In genomic region chr4:116405955-116406351, GRCm38 (mm10) we compare ENCODE assay signal across 8 mouse cellular contexts. TPM values are rescaled to one million over a fixed set of nuclear protein-coding genes. Genes with fewer than 3 reads are reported as not detected.
DNase-seq lines count a peak whose midpoint lies in the region; ATAC-seq and TF ChIP-seq lines count a peak whose summit lies in the region.

No protein-coding gene starts in this region.

- no peaks in the 10 kb centered on the region for H3K36me3 ChIP-seq in heart, embryonic 15.5 days
- H3K36me3 ChIP-seq in heart, embryonic 10.5 days = no peaks in the 10 kb centered on the region
- no peaks in the 10 kb centered on the region for H3K36me3 ChIP-seq in forebrain, postnatal 0 days (ENCODE audit: insufficient read depth)
- H3K36me3 ChIP-seq in midbrain, embryonic 11.5 days (ENCODE audit: control insufficient read depth, insufficient read depth, low read length) = no peaks in the 10 kb centered on the region

- TF ChIP-seq CTCF in forebrain, postnatal 0 days (IDR thresholded peaks at IDR 0.05; ENCODE audit: low read depth) = no peak

- H3K9ac ChIP-seq in heart, embryonic 15.5 days = 0 out of 2 replicates have a peak overlapping the region, but pooled peaks have one; percentile 25
- H3K9ac ChIP-seq in forebrain, postnatal 0 days = peak overlapping the region; percentile 80
- peak overlapping the region; percentile 37; the same call in 1 of the 2 replicates for H3K9ac ChIP-seq in midbrain, embryonic 11.5 days (ENCODE audit: low read length)

- H3K27ac ChIP-seq in heart, embryonic 15.5 days = peak overlapping the region; percentile 25; the same call in 1 of the 2 replicates
- no peak overlapping the region for H3K27ac ChIP-seq in heart, embryonic 10.5 days
- peak overlapping the region; percentile 95 for H3K27ac ChIP-seq in forebrain, postnatal 0 days (ENCODE audit: low read depth, low read length)
- peak overlapping the region; percentile 52 for H3K27ac ChIP-seq in midbrain, embryonic 11.5 days (ENCODE audit: low read depth, low read length)

- WGBS in heart, embryonic 15.5 days = 36% methylated on average over 8 of the region's 8 CpGs
- 63% methylated on average over 8 of the region's 8 CpGs for WGBS in heart, embryonic 10.5 days
- WGBS in forebrain, postnatal 0 days = 4% methylated on average over 8 of the region's 8 CpGs
- 17% methylated on average over 8 of the region's 8 CpGs for WGBS in midbrain, embryonic 11.5 days

- no peaks in the 10 kb centered on the region for H3K9me3 ChIP-seq in heart, embryonic 15.5 days (replicated peaks)
- no peaks in the 10 kb centered on the region for H3K9me3 ChIP-seq in heart, embryonic 10.5 days
- no peaks in the 10 kb centered on the region for H3K9me3 ChIP-seq in forebrain, postnatal 0 days (ENCODE audit: low read length)
- H3K9me3 ChIP-seq in midbrain, embryonic 11.5 days (ENCODE audit: control insufficient read depth, low read length) = no peaks in the 10 kb centered on the region

- no peaks in the 10 kb centered on the region for H3K27me3 ChIP-seq in heart, embryonic 15.5 days
- H3K27me3 ChIP-seq in heart, embryonic 10.5 days (ENCODE audit: insufficient read depth, poor library complexity, severe bottlenecking) = no peaks in the 10 kb centered on the region
- H3K27me3 ChIP-seq in forebrain, postnatal 0 days (ENCODE audit: insufficient read depth, low read length) = no peaks in the 10 kb centered on the region
- H3K27me3 ChIP-seq in midbrain, embryonic 11.5 days (ENCODE audit: control insufficient read depth, insufficient read depth, low read length) = no peaks in the 10 kb centered on the region

- peak overlapping the region; percentile 26 for H3K4me3 ChIP-seq in heart, embryonic 15.5 days
- no peak overlapping the region for H3K4me3 ChIP-seq in heart, embryonic 10.5 days
- H3K4me3 ChIP-seq in forebrain, postnatal 0 days (ENCODE audit: low read depth, low read length) = peak overlapping the region; percentile 50
- no peak overlapping the region for H3K4me3 ChIP-seq in midbrain, embryonic 11.5 days (ENCODE audit: low read depth, low read length)

- no peak for DNase-seq in heart, embryonic 10.5 days (ENCODE audit: low spot score)
- DNase-seq in cerebellum, adult 9-11 months = peak; percentile 21
- peak; percentile 83 for DNase-seq in forebrain, postnatal 0 days
- DNase-seq in midbrain, embryonic 11.5 days (ENCODE audit: low spot score, missing footprints) = peak; percentile 90
- no peak for DNase-seq in thymus, postnatal 36 days
- no peak for DNase-seq in urinary bladder, postnatal 10 days (ENCODE audit: low spot score)

- peaks cover 13% of the 10 kb centered on the region for H3K4me1 ChIP-seq in heart, embryonic 15.5 days (replicated peaks)
- peaks cover 16% of the 10 kb centered on the region; the same call in 1 of the 2 replicates for H3K4me1 ChIP-seq in heart, embryonic 10.5 days
- peaks cover 12% of the 10 kb centered on the region; the same call in 1 of the 2 replicates for H3K4me1 ChIP-seq in forebrain, postnatal 0 days (ENCODE audit: insufficient read depth)
- peaks cover 15% of the 10 kb centered on the region for H3K4me1 ChIP-seq in midbrain, embryonic 11.5 days (ENCODE audit: control insufficient read depth, insufficient read depth, low read length)

- H3K4me2 ChIP-seq in heart, embryonic 15.5 days = peak overlapping the region; percentile 46
- H3K4me2 ChIP-seq in forebrain, postnatal 0 days (ENCODE audit: low read depth) = peak overlapping the region; percentile 63
- H3K4me2 ChIP-seq in midbrain, embryonic 11.5 days = peak overlapping the region; percentile 39

- no peak for ATAC-seq in heart, embryonic 15.5 days (replicated peaks; ENCODE audit: insufficient number of reproducible peaks, insufficient read depth, low FRiP score, low read depth)
- peak; percentile 83 for ATAC-seq in forebrain, postnatal 0 days
- ATAC-seq in midbrain, embryonic 11.5 days (ENCODE audit: low FRiP score) = peak; percentile 78
- no peak for ATAC-seq in granulocyte monocyte progenitor cell, adult 5-6 weeks (replicated peaks; ENCODE audit: poor library complexity, severe bottlenecking)

RNA-seq across cellular contexts. Expression of gene Mast2, which starts 58.0 kb away (rescaled TPM):
- polyA plus RNA-seq in heart, embryonic 15.5 days (2015; fragmentation: Nextera tagmentation; extraction: Ambion mirVana) = 16.8 and 20.3 TPM in 2 replicates
- polyA plus RNA-seq in heart, embryonic 10.5 days (2016; fragmentation: Nextera tagmentation; extraction: Ambion mirVana) = 15.4 and 15.5 TPM in 2 replicates
- total RNA-seq in forebrain, postnatal 0 days (2014; rRNA removed) = 73.6 and 95.1 TPM in 2 replicates
- polyA plus RNA-seq in forebrain, postnatal 0 days (2015; fragmentation: Nextera tagmentation; extraction: Ambion mirVana) = 25.7 and 36.2 TPM in 2 replicates
- 31.9 and 35.6 TPM in 2 replicates for polyA plus RNA-seq in midbrain, embryonic 11.5 days (2014; fragmentation: Nextera tagmentation; extraction: Ambion mirVana)
- total RNA-seq in granulocyte monocyte progenitor cell, adult 5-6 weeks (2014; fragmentation: Nextera tagmentation) = 8.3 and 20.5 TPM in 2 replicates
- total RNA-seq in granulocyte monocyte progenitor cell, adult 5-6 weeks (2017) = 8.3 and 12.2 TPM in 2 replicates

Comparison
In these comparisons a context has a peak if more than half of its experiments do, and no peak if none do; other contexts are left out.
1. H3K4me3 ChIP-seq: peak in heart, embryonic 15.5 days (single experiment) and forebrain, postnatal 0 days (single experiment); none in heart, embryonic 10.5 days (single experiment) and midbrain, embryonic 11.5 days (single experiment).
2. ATAC-seq: peak in forebrain, postnatal 0 days (single experiment) and midbrain, embryonic 11.5 days (single experiment); none in heart, embryonic 15.5 days (single experiment) and granulocyte monocyte progenitor cell, adult 5-6 weeks (single experiment).
3. H3K9ac ChIP-seq: peak in every context shown above with its lines; median percentile 80 in forebrain, postnatal 0 days; 37 in midbrain, embryonic 11.5 days; 25 in heart, embryonic 15.5 days.
4. DNase-seq: peak in cerebellum, adult 9-11 months (single experiment), forebrain, postnatal 0 days (single experiment) and midbrain, embryonic 11.5 days (single experiment); none in heart, embryonic 10.5 days (single experiment), thymus, postnatal 36 days (0 of 2) and urinary bladder, postnatal 10 days (single experiment).
5. Peak in every context shown above with its lines, with median percentiles within 50 percentile points of each other: H3K4me2 ChIP-seq.